22 mouse cellular contexts compared by ENCODE assay signal in the genomic region with DNA sequence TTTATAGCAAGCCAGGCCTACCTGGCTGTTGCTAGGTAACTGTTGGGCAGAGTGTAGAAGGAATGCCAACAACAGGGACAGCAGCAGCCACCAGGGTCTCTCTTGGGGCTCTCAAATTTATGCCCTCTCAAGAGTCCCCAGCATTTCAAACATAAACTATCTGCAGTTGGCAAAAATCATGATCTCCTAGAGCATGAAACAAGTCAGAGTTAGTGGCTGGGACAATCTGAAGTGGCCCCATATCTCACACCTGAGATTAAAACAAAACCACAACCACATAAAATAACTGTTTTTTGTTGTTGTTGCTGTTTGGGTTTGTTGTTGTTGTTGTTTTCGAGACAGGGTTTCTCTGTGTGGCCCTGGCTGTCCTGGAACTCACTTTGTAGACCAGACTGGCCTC. TPM values are rescaled to one million over a fixed set of nuclear protein-coding genes. Genes with fewer than 3 reads are reported as not detected.
"Had no signal": no experiment of that assay in that cellular context is flagged by ENCODE, and none has a peak within 500 bp of the region (broad histone marks: within the 10 kb centered on the region; RNA-seq: fewer than 3 reads in every experiment).

No protein-coding gene starts in this region.

- ATAC-seq: lung, postnatal 0 days had no signal

- H3K4me2 ChIP-seq: kidney, embryonic 15.5 days; neural tube, embryonic 12.5 days had no signal

- H3K9me3 ChIP-seq: kidney, embryonic 15.5 days; limb, embryonic 10.5 days; midbrain, embryonic 10.5 days; neural tube, embryonic 12.5 days had no signal

- DNase-seq: kidney, adult 2 months; kidney, postnatal 14 days; lung, adult 2 months; lung, postnatal 4 days; midbrain, embryonic 14.5 days; right cerebral cortex, postnatal 4 days; thymus, adult 18-20 months; thymus, postnatal 36 days had no signal

- H3K9ac ChIP-seq: kidney, embryonic 15.5 days; neural tube, embryonic 12.5 days had no signal

- H3K27ac ChIP-seq: kidney, embryonic 15.5 days; left cerebral cortex, adult 2 months; limb, embryonic 10.5 days; midbrain, embryonic 10.5 days; neural tube, embryonic 12.5 days had no signal

- H3K4me3 ChIP-seq: kidney, embryonic 15.5 days; left cerebral cortex, adult 2 months; limb, embryonic 10.5 days; midbrain, embryonic 10.5 days; myocyte; neural tube, embryonic 12.5 days had no signal

- H3K27me3 ChIP-seq: kidney, embryonic 15.5 days; neural tube, embryonic 12.5 days had no signal

- H3K36me3 ChIP-seq: kidney, embryonic 15.5 days; limb, embryonic 10.5 days; midbrain, embryonic 10.5 days; neural tube, embryonic 12.5 days had no signal

- H3K4me1 ChIP-seq: kidney, embryonic 15.5 days; limb, embryonic 10.5 days; midbrain, embryonic 10.5 days; neural tube, embryonic 12.5 days had no signal

RNA-seq across cellular contexts. Expression of gene Gm47791, which starts 59.7 kb away (rescaled TPM):
- total RNA-seq: layer of hippocampus, postnatal 25 days; left cerebral cortex, adult 2 months; left cerebral cortex, postnatal 14 days; megakaryocyte, adult 5-6 weeks; neutrophil, adult 5-6 weeks had no signal
- polyA plus RNA-seq: intestine, embryonic 14.5 days; kidney, adult 2 months; kidney, embryonic 15.5 days; limb, embryonic 10.5 days; limb, embryonic 14.5 days; lung, adult 2 months; lung, postnatal 0 days; midbrain, embryonic 10.5 days; midbrain, embryonic 14.5 days; myocyte; neural tube, embryonic 12.5 days; stomach, postnatal 0 days had no signal
